Comparison of ENCODE assay signal across 8 mouse cellular contexts in the genomic region with DNA sequence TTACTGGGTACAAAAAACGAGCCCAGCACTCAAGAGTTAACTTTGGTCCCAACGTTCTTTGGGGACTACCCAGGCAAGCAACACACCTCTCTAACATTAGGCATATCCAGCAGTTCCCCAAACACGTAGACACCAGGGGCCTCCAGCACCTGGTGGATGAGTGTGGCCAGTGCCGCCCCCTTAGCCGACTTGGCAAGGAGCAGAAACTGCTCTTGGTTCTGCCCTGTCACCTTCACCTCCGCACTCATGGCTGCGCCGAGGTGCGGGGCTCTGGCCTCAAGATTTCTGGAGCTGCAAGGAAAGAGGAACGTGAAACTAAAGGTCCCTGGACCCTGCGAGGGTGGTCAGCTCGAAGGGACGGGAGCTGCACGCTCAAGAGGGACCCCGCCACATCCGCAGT. TPM values are rescaled to one million over a fixed set of nuclear protein-coding genes. Genes with fewer than 3 reads are reported as not detected.
DNase-seq lines count a peak whose midpoint lies in the region; ATAC-seq and TF ChIP-seq lines count a peak whose summit lies in the region.

No protein-coding gene starts in this region.

- no peaks in the 10 kb centered on the region for H3K9me3 ChIP-seq in hindbrain, postnatal 0 days (ENCODE audit: low read length)
- no peaks in the 10 kb centered on the region for H3K9me3 ChIP-seq in midbrain, embryonic 12.5 days

- peak overlapping the region; percentile 93 for H3K27ac ChIP-seq in left cerebral cortex, adult 2 months
- H3K27ac ChIP-seq in brown adipose tissue, adult 24 weeks (replicated peaks; ENCODE audit: low read depth, low read length) = peak overlapping the region; percentile 92; the same call in 1 of the 2 replicates
- H3K27ac ChIP-seq in hindbrain, postnatal 0 days = peak overlapping the region; percentile 91
- H3K27ac ChIP-seq in midbrain, embryonic 12.5 days (replicated peaks) = peak overlapping the region; percentile 87

- DNase-seq in left cerebral cortex, adult 2 months (ENCODE audit: extremely low spot score in 1 of 2, low spot score in 2 of 2) = no peak
- DNase-seq in left cerebral cortex, postnatal 25 days (ENCODE audit: low spot score in 2 of 2) = no peak
- DNase-seq in hindbrain, postnatal 0 days (ENCODE audit: low spot score) = no peak
- DNase-seq in spleen, adult 18-20 months = no peak
- DNase-seq in retina, embryonic 14.5 days (ENCODE audit: low spot score) = no peak
- no peak for DNase-seq in adipocyte (ENCODE audit: low spot score)

- ATAC-seq in hindbrain, postnatal 0 days = peak; percentile 30
- ATAC-seq in midbrain, embryonic 12.5 days (ENCODE audit: low FRiP score, low read depth) = peak; percentile 42; the same call in 1 of the 2 replicates

- peaks cover 6% of the 10 kb centered on the region for H3K4me1 ChIP-seq in brown adipose tissue, adult 24 weeks (ENCODE audit: control insufficient read depth, insufficient read depth, insufficient read length, low read length)
- peaks cover 12% of the 10 kb centered on the region for H3K4me1 ChIP-seq in hindbrain, postnatal 0 days (ENCODE audit: insufficient read depth, low read length)
- peaks cover 17% of the 10 kb centered on the region for H3K4me1 ChIP-seq in midbrain, embryonic 12.5 days

- peaks cover 17% of the 10 kb centered on the region for H3K36me3 ChIP-seq in hindbrain, postnatal 0 days (ENCODE audit: insufficient read depth, low read length)
- peaks cover 41% of the 10 kb centered on the region for H3K36me3 ChIP-seq in midbrain, embryonic 12.5 days

- no peak for TF ChIP-seq CTCF in left cerebral cortex, adult 2 months (IDR thresholded peaks at IDR 0.05)
- no peak for TF ChIP-seq CTCF in hindbrain, postnatal 0 days (IDR thresholded peaks at IDR 0.05; ENCODE audit: low read depth)

- H3K4me2 ChIP-seq in hindbrain, postnatal 0 days (ENCODE audit: low read depth, low read length) = peak overlapping the region; percentile 88
- peak overlapping the region; percentile 91 for H3K4me2 ChIP-seq in midbrain, embryonic 12.5 days (replicated peaks)

- H3K9ac ChIP-seq in hindbrain, postnatal 0 days (replicated peaks; ENCODE audit: low read length) = peak overlapping the region; percentile 84
- H3K9ac ChIP-seq in midbrain, embryonic 12.5 days (replicated peaks) = peak overlapping the region; percentile 81

- 44% methylated on average over 16 of the region's 16 CpGs for WGBS in hindbrain, postnatal 0 days
- WGBS in midbrain, embryonic 12.5 days = 43% methylated on average over 16 of the region's 16 CpGs

- H3K27me3 ChIP-seq in hindbrain, postnatal 0 days (ENCODE audit: insufficient read depth, low read length) = no peaks in the 10 kb centered on the region
- H3K27me3 ChIP-seq in midbrain, embryonic 12.5 days = no peaks in the 10 kb centered on the region

- peak overlapping the region; percentile 90 for H3K4me3 ChIP-seq in left cerebral cortex, adult 2 months
- peak overlapping the region; percentile 96 for H3K4me3 ChIP-seq in brown adipose tissue, adult 24 weeks (ENCODE audit: insufficient read depth, low read depth, low read length)
- H3K4me3 ChIP-seq in hindbrain, postnatal 0 days (ENCODE audit: low read length) = peak overlapping the region; percentile 59
- peak overlapping the region; percentile 68 for H3K4me3 ChIP-seq in midbrain, embryonic 12.5 days

- intact Hi-C loops in left cerebral cortex, adult 2 months (cut with DNase I) = loop anchor here (1.0 to 2.0 kb wide), 4 partner anchors 34 to 252 kb away; partner anchors contain the start of genes Emg1, Ing4, Mlf2 and Phb2
- intact Hi-C loops in left cerebral cortex, postnatal 25 days (cut with DNase I) = no loop called here

RNA-seq across cellular contexts. Expression of gene Cops7a, which starts 0.7 kb away (rescaled TPM):
- total RNA-seq in left cerebral cortex, adult 2 months (2021) = 100 to 1,000 TPM; 148 to 156 TPM
- total RNA-seq in left cerebral cortex, postnatal 25 days (2021) = 100 to 1,000 TPM; 149 to 163 TPM
- polyA plus RNA-seq in brown adipose tissue, adult 24 weeks (2012; ENCODE audit: insufficient read depth, insufficient read length, missing spikeins) = 74.8 and 85.4 TPM in 2 replicates
- total RNA-seq in hindbrain, postnatal 0 days (2014; rRNA removed) = 113 and 146 TPM in 2 replicates
- polyA plus RNA-seq in hindbrain, postnatal 0 days (2015; fragmentation: Nextera tagmentation; extraction: Ambion mirVana) = 97.1 and 101 TPM in 2 replicates
- 100 and 105 TPM in 2 replicates for polyA plus RNA-seq in midbrain, embryonic 12.5 days (2016; fragmentation: Nextera tagmentation; extraction: Ambion mirVana)

RNA-seq across cellular contexts. Expression of gene Pianp, which starts 31.9 kb away (rescaled TPM):
- total RNA-seq in left cerebral cortex, adult 2 months (2021) = 100 to 1,000 TPM; 176 to 191 TPM
- total RNA-seq in left cerebral cortex, postnatal 25 days (2021) = 100 to 1,000 TPM; 169 to 181 TPM
- polyA plus RNA-seq in brown adipose tissue, adult 24 weeks (2012; ENCODE audit: insufficient read depth, insufficient read length, missing spikeins) = 0.54 TPM in 1 of 2 replicates, not detected in the other
- 24.1 and 32.9 TPM in 2 replicates for total RNA-seq in hindbrain, postnatal 0 days (2014; rRNA removed)
- 58.9 and 65.4 TPM in 2 replicates for polyA plus RNA-seq in hindbrain, postnatal 0 days (2015; fragmentation: Nextera tagmentation; extraction: Ambion mirVana)
- 6.7 and 7.7 TPM in 2 replicates for polyA plus RNA-seq in midbrain, embryonic 12.5 days (2016; fragmentation: Nextera tagmentation; extraction: Ambion mirVana)

RNA-seq across cellular contexts. Expression of gene Mlf2, which starts 33.5 kb away (rescaled TPM):
- 100 to 1,000 TPM; 617 to 624 TPM for total RNA-seq in left cerebral cortex, adult 2 months (2021)
- 100 to 1,000 TPM; 648 to 675 TPM for total RNA-seq in left cerebral cortex, postnatal 25 days (2021)
- 238 and 301 TPM in 2 replicates for polyA plus RNA-seq in brown adipose tissue, adult 24 weeks (2012; ENCODE audit: insufficient read depth, insufficient read length, missing spikeins)
- 639 and 964 TPM in 2 replicates for total RNA-seq in hindbrain, postnatal 0 days (2014; rRNA removed)
- polyA plus RNA-seq in hindbrain, postnatal 0 days (2015; fragmentation: Nextera tagmentation; extraction: Ambion mirVana) = 618 and 628 TPM in 2 replicates
- polyA plus RNA-seq in midbrain, embryonic 12.5 days (2016; fragmentation: Nextera tagmentation; extraction: Ambion mirVana) = 452 and 459 TPM in 2 replicates

RNA-seq across cellular contexts. Expression of gene Zfp384, which starts 44.3 kb away (rescaled TPM):
- 10 to 100 TPM; 48.2 to 50.6 TPM for total RNA-seq in left cerebral cortex, adult 2 months (2021)
- total RNA-seq in left cerebral cortex, postnatal 25 days (2021) = 10 to 100 TPM; 38.4 to 44.1 TPM
- 19.9 and 25.6 TPM in 2 replicates for polyA plus RNA-seq in brown adipose tissue, adult 24 weeks (2012; ENCODE audit: insufficient read depth, insufficient read length, missing spikeins)
- total RNA-seq in hindbrain, postnatal 0 days (2014; rRNA removed) = 37.3 and 38.6 TPM in 2 replicates
- polyA plus RNA-seq in hindbrain, postnatal 0 days (2015; fragmentation: Nextera tagmentation; extraction: Ambion mirVana) = 10.3 and 11.6 TPM in 2 replicates
- polyA plus RNA-seq in midbrain, embryonic 12.5 days (2016; fragmentation: Nextera tagmentation; extraction: Ambion mirVana) = 18.0 and 20.6 TPM in 2 replicates

RNA-seq across cellular contexts. Expression of gene Ptms, which starts 44.7 kb away (rescaled TPM):
- total RNA-seq in left cerebral cortex, adult 2 months (2021) = 100 to 1,000 TPM; 845 to 926 TPM
- total RNA-seq in left cerebral cortex, postnatal 25 days (2021) = 1,000 to 10,000 TPM in 1 of 2 experiments, 100 to 1,000 TPM in 1; 954 to 1,041 TPM
- polyA plus RNA-seq in brown adipose tissue, adult 24 weeks (2012; ENCODE audit: insufficient read depth, insufficient read length, missing spikeins) = 949 and 1,236 TPM in 2 replicates
- total RNA-seq in hindbrain, postnatal 0 days (2014; rRNA removed) = 913 and 1,024 TPM in 2 replicates
- 767 and 773 TPM in 2 replicates for polyA plus RNA-seq in hindbrain, postnatal 0 days (2015; fragmentation: Nextera tagmentation; extraction: Ambion mirVana)
- 525 and 672 TPM in 2 replicates for polyA plus RNA-seq in midbrain, embryonic 12.5 days (2016; fragmentation: Nextera tagmentation; extraction: Ambion mirVana)
